Mouse (Mus musculus): ENCODE measurements around the gene Pkp3. TPM values are rescaled to one million over a fixed set of nuclear protein-coding genes. Genes with fewer than 3 reads are reported as not detected.

The Pkp3 gene
- not detected for polyA plus RNA-seq (2014; fragmentation: Illumina TruSeq; extraction: RNeasy Lipid Tissue Mini Kit (QIAGEN cat#74804); ENCODE audit: low read depth, low replicate concordance)

GRCm38 (mm10) chr7:141077841-141078240, at the start of gene Pkp3:
Gene Pkp3 (plus strand): TSS chr7:141078218.

GRCm38 (mm10) chr7:141028831-141029230, 49.2 kb upstream of the Pkp3 start, which contains the start of gene Gm17387:
Gene Gm17387 (plus strand): TSS chr7:141029131.

GRCm38 (mm10) chr7:141060426-141061242, 17.4 kb upstream of the Pkp3 start, which contains the start of gene B4galnt4:
Gene B4galnt4 (plus strand): TSS chr7:141061104.

GRCm38 (mm10) chr7:141099911-141100691, 22.1 kb downstream of the Pkp3 start, which contains the start of gene Sigirr:
Gene Sigirr (minus strand): TSS chr7:141100572.

GRCm38 (mm10) chr7:141117636-141118035, 39.6 kb downstream of the Pkp3 start, which contains the start of gene Ano9:
Gene Ano9 (minus strand): TSS chr7:141117806.

GRCm38 (mm10) chr7:141122245-141122644, 44.2 kb downstream of the Pkp3 start, which contains the start of gene Ptdss2:
Gene Ptdss2 (plus strand): TSS chr7:141122382.

Other genes starting within 250 kb of the Pkp3 start
- 2.1 TPM for gene Urah, start 243.2 kb upstream of the Pkp3 start, polyA plus RNA-seq (2014; fragmentation: Illumina TruSeq; extraction: RNeasy Lipid Tissue Mini Kit (QIAGEN cat#74804); ENCODE audit: low read depth, low replicate concordance)
- gene Scgb1c1, start 232.7 kb upstream of the Pkp3 start, polyA plus RNA-seq (2014; fragmentation: Illumina TruSeq; extraction: RNeasy Lipid Tissue Mini Kit (QIAGEN cat#74804); ENCODE audit: low read depth, low replicate concordance), result not detected
- not detected for gene Odf3, start 230.4 kb upstream of the Pkp3 start, polyA plus RNA-seq (2014; fragmentation: Illumina TruSeq; extraction: RNeasy Lipid Tissue Mini Kit (QIAGEN cat#74804); ENCODE audit: low read depth, low replicate concordance)
- gene Gm45785, start 221.9 kb upstream of the Pkp3 start, polyA plus RNA-seq (2014; fragmentation: Illumina TruSeq; extraction: RNeasy Lipid Tissue Mini Kit (QIAGEN cat#74804); ENCODE audit: low read depth, low replicate concordance), result not detected
- gene Ric8a, start 221.3 kb upstream of the Pkp3 start, polyA plus RNA-seq (2014; fragmentation: Illumina TruSeq; extraction: RNeasy Lipid Tissue Mini Kit (QIAGEN cat#74804); ENCODE audit: low read depth, low replicate concordance), result 4.2 TPM
- 3.2 TPM for gene Bet1l, start 220.6 kb upstream of the Pkp3 start, polyA plus RNA-seq (2014; fragmentation: Illumina TruSeq; extraction: RNeasy Lipid Tissue Mini Kit (QIAGEN cat#74804); ENCODE audit: low read depth, low replicate concordance)
- 149 TPM for gene Psmd13, start 196.2 kb upstream of the Pkp3 start, polyA plus RNA-seq (2014; fragmentation: Illumina TruSeq; extraction: RNeasy Lipid Tissue Mini Kit (QIAGEN cat#74804); ENCODE audit: low read depth, low replicate concordance)
- 4.8 TPM for gene Sirt3, start 195.9 kb upstream of the Pkp3 start, polyA plus RNA-seq (2014; fragmentation: Illumina TruSeq; extraction: RNeasy Lipid Tissue Mini Kit (QIAGEN cat#74804); ENCODE audit: low read depth, low replicate concordance)
- gene Cox8b, start 177.8 kb upstream of the Pkp3 start, polyA plus RNA-seq (2014; fragmentation: Illumina TruSeq; extraction: RNeasy Lipid Tissue Mini Kit (QIAGEN cat#74804); ENCODE audit: low read depth, low replicate concordance), result not detected
- gene Nlrp6, start 157.3 kb upstream of the Pkp3 start, polyA plus RNA-seq (2014; fragmentation: Illumina TruSeq; extraction: RNeasy Lipid Tissue Mini Kit (QIAGEN cat#74804); ENCODE audit: low read depth, low replicate concordance), result 5.4 TPM
- 1.1 TPM for gene Pgghg, start 136.8 kb upstream of the Pkp3 start, polyA plus RNA-seq (2014; fragmentation: Illumina TruSeq; extraction: RNeasy Lipid Tissue Mini Kit (QIAGEN cat#74804); ENCODE audit: low read depth, low replicate concordance)
- not detected for gene Ifitm5, start 127.9 kb upstream of the Pkp3 start, polyA plus RNA-seq (2014; fragmentation: Illumina TruSeq; extraction: RNeasy Lipid Tissue Mini Kit (QIAGEN cat#74804); ENCODE audit: low read depth, low replicate concordance)
- gene Gm45717, start 122.3 kb upstream of the Pkp3 start, polyA plus RNA-seq (2014; fragmentation: Illumina TruSeq; extraction: RNeasy Lipid Tissue Mini Kit (QIAGEN cat#74804); ENCODE audit: low read depth, low replicate concordance), result not detected
- gene Ifitm2, start 122.2 kb upstream of the Pkp3 start, polyA plus RNA-seq (2014; fragmentation: Illumina TruSeq; extraction: RNeasy Lipid Tissue Mini Kit (QIAGEN cat#74804); ENCODE audit: low read depth, low replicate concordance), result 44.1 TPM
- gene Ifitm1, start 111.0 kb upstream of the Pkp3 start, polyA plus RNA-seq (2014; fragmentation: Illumina TruSeq; extraction: RNeasy Lipid Tissue Mini Kit (QIAGEN cat#74804); ENCODE audit: low read depth, low replicate concordance), result 5.3 TPM
- 4.6 TPM for gene Ifitm3, start 67.4 kb upstream of the Pkp3 start, polyA plus RNA-seq (2014; fragmentation: Illumina TruSeq; extraction: RNeasy Lipid Tissue Mini Kit (QIAGEN cat#74804); ENCODE audit: low read depth, low replicate concordance)
- not detected for gene Ifitm6, start 60.3 kb upstream of the Pkp3 start, polyA plus RNA-seq (2014; fragmentation: Illumina TruSeq; extraction: RNeasy Lipid Tissue Mini Kit (QIAGEN cat#74804); ENCODE audit: low read depth, low replicate concordance)
- not detected for gene Gm17387, start 49.1 kb upstream of the Pkp3 start, polyA plus RNA-seq (2014; fragmentation: Illumina TruSeq; extraction: RNeasy Lipid Tissue Mini Kit (QIAGEN cat#74804); ENCODE audit: low read depth, low replicate concordance)
- not detected for gene B4galnt4, start 17.1 kb upstream of the Pkp3 start, polyA plus RNA-seq (2014; fragmentation: Illumina TruSeq; extraction: RNeasy Lipid Tissue Mini Kit (QIAGEN cat#74804); ENCODE audit: low read depth, low replicate concordance)
- gene Sigirr, start 22.4 kb downstream of the Pkp3 start, polyA plus RNA-seq (2014; fragmentation: Illumina TruSeq; extraction: RNeasy Lipid Tissue Mini Kit (QIAGEN cat#74804); ENCODE audit: low read depth, low replicate concordance), result 3.4 TPM
- 6.5 TPM for gene Ano9, start 39.6 kb downstream of the Pkp3 start, polyA plus RNA-seq (2014; fragmentation: Illumina TruSeq; extraction: RNeasy Lipid Tissue Mini Kit (QIAGEN cat#74804); ENCODE audit: low read depth, low replicate concordance)
- 28.9 TPM for gene Ptdss2, start 44.2 kb downstream of the Pkp3 start, polyA plus RNA-seq (2014; fragmentation: Illumina TruSeq; extraction: RNeasy Lipid Tissue Mini Kit (QIAGEN cat#74804); ENCODE audit: low read depth, low replicate concordance)
- gene Rnh1, start 94.6 kb downstream of the Pkp3 start, polyA plus RNA-seq (2014; fragmentation: Illumina TruSeq; extraction: RNeasy Lipid Tissue Mini Kit (QIAGEN cat#74804); ENCODE audit: low read depth, low replicate concordance), result 0.89 TPM
- 9.9 TPM for gene Hras, start 115.8 kb downstream of the Pkp3 start, polyA plus RNA-seq (2014; fragmentation: Illumina TruSeq; extraction: RNeasy Lipid Tissue Mini Kit (QIAGEN cat#74804); ENCODE audit: low read depth, low replicate concordance)
- 0.69 TPM for gene Lrrc56, start 115.9 kb downstream of the Pkp3 start, polyA plus RNA-seq (2014; fragmentation: Illumina TruSeq; extraction: RNeasy Lipid Tissue Mini Kit (QIAGEN cat#74804); ENCODE audit: low read depth, low replicate concordance)
- 0.20 TPM for gene Lmntd2, start 135.9 kb downstream of the Pkp3 start, polyA plus RNA-seq (2014; fragmentation: Illumina TruSeq; extraction: RNeasy Lipid Tissue Mini Kit (QIAGEN cat#74804); ENCODE audit: low read depth, low replicate concordance)
- gene Rassf7, start 137.6 kb downstream of the Pkp3 start, polyA plus RNA-seq (2014; fragmentation: Illumina TruSeq; extraction: RNeasy Lipid Tissue Mini Kit (QIAGEN cat#74804); ENCODE audit: low read depth, low replicate concordance), result 5.0 TPM
- gene Phrf1, start 150.6 kb downstream of the Pkp3 start, polyA plus RNA-seq (2014; fragmentation: Illumina TruSeq; extraction: RNeasy Lipid Tissue Mini Kit (QIAGEN cat#74804); ENCODE audit: low read depth, low replicate concordance), result 13.1 TPM
- gene Irf7, start 188.3 kb downstream of the Pkp3 start, polyA plus RNA-seq (2014; fragmentation: Illumina TruSeq; extraction: RNeasy Lipid Tissue Mini Kit (QIAGEN cat#74804); ENCODE audit: low read depth, low replicate concordance), result 12.1 TPM
- gene Cdhr5, start 198.6 kb downstream of the Pkp3 start, polyA plus RNA-seq (2014; fragmentation: Illumina TruSeq; extraction: RNeasy Lipid Tissue Mini Kit (QIAGEN cat#74804); ENCODE audit: low read depth, low replicate concordance), result 46.1 TPM
- not detected for gene Sct, start 200.9 kb downstream of the Pkp3 start, polyA plus RNA-seq (2014; fragmentation: Illumina TruSeq; extraction: RNeasy Lipid Tissue Mini Kit (QIAGEN cat#74804); ENCODE audit: low read depth, low replicate concordance)
- gene Drd4, start 213.8 kb downstream of the Pkp3 start, polyA plus RNA-seq (2014; fragmentation: Illumina TruSeq; extraction: RNeasy Lipid Tissue Mini Kit (QIAGEN cat#74804); ENCODE audit: low read depth, low replicate concordance), result not detected
- gene Deaf1, start 249.5 kb downstream of the Pkp3 start, polyA plus RNA-seq (2014; fragmentation: Illumina TruSeq; extraction: RNeasy Lipid Tissue Mini Kit (QIAGEN cat#74804); ENCODE audit: low read depth, low replicate concordance), result 1.0 TPM
- 17.9 TPM for gene Tmem80, start 249.5 kb downstream of the Pkp3 start, polyA plus RNA-seq (2014; fragmentation: Illumina TruSeq; extraction: RNeasy Lipid Tissue Mini Kit (QIAGEN cat#74804); ENCODE audit: low read depth, low replicate concordance)

Data from kidney, adult 10 weeks (tissue).